Mouse (Mus musculus) retina, embryonic 14.5 days (tissue): ENCODE measurements around the gene Ajap1.

Experiments
- DNase-seq: peaks from one replicate; pipeline ENCODE4 v3.0.0-alpha.2; 2015; ENCODE audit warnings: low spot score

The Ajap1 gene

DNA sequence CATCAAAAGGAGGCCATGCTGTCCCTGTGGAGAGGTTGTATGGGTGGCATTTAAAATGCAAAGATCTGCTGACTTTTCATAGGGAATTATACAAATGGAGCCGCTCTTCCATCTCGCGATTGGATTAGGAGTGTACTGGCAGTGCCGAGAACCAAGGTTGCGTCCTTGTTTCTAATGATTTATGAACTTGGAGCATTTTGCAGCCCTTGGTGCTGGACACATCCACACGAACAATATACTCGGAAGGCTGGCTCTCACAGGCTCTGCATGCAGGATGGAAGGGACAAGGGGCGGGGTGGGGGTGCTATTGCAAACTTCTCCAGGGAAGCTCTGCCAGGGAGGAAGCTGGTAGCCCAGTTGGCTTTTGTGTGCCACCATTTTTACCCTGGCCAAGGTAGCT is 31.1 kb downstream of the Ajap1 start:
- DNase-seq, result no peak

DNA sequence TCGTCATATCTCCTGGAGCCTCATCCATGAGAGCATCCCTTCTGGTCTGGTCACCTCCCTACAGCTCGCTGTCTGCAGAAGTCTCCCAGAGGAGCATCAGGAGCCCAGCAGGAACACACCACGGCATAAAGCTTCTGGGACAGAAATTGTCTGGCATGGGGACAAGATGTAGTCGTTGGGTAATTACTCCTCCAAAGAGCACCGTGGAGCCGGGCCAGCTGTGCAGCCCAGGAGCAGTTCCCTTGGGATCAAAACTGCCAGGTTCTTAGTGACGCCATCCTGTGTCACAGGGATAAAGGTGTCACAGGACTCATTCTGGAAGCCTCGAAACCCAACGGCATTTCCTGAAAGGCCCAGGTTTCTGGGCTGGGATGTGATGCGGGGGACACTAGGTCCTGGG is 40.1 kb downstream of the Ajap1 start:
- no peak for DNase-seq

DNA sequence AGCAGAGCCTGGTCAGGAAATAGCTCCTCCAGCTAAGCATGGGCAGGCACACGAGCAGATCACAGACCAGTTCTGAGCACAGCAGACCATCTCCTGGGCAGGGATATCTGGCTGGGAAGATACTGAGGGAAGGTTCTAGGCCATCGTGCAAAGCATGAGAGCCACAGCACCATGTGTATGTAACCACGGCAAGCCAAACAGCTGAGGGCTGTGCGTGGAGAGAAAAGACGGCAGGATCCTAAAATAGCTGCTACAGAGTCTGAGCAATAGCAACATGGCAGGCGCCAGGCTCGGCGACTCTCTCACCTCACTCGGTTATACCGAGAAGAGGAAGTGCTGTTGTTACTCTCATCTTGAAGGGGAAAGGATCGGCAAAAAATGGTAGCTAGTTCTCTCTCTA is 42.7 kb downstream of the Ajap1 start:
- no peak for DNase-seq

DNA sequence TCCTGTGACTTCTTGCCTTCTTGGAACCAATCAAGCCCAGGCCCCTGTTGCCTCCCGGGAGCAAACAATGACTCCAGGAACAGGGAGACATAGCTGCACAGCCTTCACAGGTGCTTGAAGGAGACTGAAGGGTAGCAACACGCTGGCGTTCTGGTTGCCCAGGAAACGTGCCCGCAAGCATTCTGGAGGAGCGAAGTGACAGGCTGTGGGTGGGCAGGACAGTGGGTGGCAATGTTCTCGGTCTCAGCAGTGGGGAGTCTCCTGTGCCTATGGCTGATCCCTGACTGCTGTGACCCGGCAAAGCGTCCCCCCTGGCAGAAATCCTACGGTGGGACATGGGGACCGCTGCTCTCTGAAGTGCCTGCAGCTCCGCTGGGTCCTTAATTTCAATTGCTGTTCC is 43.6 kb downstream of the Ajap1 start:
- no peak for DNase-seq

DNA sequence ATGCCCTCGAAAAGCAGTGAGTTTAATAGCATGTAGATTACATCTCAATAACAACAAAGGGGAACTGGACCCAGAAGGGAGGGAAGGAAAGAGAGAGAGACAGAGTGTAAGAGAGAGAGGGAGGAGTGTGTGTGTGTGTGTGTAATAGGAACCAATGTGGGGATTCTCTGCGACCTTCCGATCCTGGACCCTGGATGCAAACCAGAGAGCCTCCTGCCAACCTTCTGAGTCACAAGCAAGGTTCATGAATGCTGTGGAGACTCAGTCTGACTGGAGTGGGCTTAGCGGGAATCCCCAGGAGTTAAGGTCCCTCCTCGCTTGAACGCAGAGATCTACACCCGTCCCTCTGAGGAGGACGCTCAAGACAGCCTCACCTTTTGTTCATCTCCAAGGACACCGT is 45.4 kb downstream of the Ajap1 start:
- DNase-seq, result no peak

DNA sequence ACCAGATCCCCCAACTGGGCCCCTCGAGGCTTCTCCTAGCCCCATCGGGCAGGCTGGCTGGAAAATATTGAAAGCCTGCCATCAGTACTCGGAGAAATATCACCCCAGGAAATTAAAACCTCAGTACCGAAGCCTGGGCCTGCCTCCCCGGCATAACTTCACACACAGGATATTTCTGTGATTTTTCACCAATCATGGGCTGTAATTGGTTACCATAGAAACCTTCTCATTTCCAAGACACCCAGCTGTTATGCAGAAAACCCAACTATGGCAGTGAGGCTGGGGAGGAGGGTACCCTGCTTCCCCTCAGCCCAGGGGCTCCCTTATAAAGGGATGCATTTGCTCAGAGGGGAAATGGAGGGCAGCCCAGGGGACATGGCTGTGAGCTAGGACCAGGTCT is 46.7 kb downstream of the Ajap1 start:
- no peak for DNase-seq

DNA sequence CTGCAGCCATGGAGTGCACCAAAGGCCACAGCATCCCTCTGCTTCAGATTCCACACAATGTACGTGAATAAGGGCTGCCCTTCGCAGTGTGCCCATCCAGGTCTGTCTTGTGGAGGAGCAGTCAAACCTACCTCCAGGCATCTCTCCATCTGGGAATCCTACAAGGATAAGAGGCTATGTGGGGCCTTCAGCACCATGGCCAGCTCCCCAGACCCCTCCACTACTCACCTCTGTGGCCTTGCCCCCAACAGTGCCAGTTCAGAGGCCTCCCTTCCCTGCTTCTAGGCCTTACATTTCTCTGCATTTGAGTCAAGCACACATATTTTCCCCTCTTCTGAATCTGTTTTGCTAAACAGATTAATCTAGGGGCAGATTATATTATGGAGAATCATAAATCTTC is 52.6 kb downstream of the Ajap1 start:
- peak; percentile 59 for DNase-seq

DNA sequence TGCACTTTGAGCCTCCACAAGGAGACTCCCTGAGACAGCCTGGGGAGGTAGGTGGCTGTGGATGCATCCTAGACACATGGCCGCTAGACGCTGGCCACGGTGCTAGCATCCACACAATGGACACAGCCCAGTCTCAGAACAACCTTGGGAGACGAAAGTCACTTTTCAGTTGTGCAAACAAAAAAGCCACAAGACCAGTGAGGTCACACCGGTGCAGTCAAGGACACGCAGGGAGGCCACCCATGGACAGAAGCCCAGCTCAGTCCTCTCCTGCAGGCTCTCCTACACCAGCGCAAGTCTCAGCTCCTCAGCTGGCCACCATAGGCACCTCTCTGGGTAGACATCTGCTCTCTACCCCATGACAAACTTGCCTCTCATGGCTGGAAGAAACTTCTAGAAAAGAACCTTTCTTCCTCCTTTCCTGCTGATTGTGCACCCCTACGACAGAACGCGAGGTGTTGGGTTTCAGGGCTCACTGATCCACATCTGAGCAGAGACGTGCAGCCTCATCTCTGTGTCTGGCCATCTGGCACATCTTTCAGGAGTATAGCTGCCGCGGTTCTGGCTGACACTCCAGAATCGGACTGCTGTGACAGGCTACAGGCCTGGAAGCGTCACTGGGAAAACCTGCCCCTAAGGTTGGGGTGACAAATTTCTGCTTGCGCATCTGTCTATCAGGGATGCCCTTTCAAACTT is 56.5 kb downstream of the Ajap1 start:
- no peak for DNase-seq

DNA sequence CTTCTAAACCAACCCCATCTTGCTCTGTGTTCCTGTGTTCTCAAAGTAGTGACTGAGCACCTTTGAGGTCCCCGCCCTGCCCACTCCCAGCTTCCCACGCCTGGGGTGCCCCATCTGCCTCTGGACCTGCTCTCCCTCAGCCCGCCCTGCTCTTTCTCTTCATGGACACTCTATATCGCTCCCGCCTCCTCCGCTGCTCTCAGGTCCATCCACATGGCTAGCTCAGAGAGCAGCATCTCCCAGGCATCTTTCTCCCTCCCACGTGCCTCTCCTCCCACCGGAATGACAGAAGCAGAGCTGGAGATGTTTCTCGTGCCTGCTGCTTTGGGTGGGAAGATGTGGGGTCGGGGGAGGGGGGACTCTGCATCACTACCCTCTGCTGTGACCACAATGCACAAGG is 58.3 kb downstream of the Ajap1 start:
- no peak for DNase-seq

DNA sequence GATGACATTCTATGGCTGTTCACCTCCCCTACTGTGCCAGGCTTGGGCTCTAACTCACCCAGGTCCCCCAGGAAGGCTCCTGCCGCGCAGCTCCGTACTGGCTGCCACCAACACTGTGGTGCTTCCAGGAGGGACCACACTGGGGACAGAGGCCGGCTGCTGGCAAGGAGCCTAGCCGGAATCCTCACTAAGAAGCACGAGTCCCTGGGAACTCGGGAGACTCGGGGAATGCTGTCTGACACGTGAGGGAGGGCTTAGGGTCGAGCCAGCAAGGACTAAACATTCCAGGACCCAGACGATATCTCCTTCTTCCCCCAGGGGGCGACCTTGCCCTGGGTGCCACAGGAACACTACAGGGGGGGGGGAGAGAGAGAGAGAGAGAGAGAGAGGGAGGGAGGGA is 64.7 kb downstream of the Ajap1 start:
- peak; percentile 73 for DNase-seq

DNA sequence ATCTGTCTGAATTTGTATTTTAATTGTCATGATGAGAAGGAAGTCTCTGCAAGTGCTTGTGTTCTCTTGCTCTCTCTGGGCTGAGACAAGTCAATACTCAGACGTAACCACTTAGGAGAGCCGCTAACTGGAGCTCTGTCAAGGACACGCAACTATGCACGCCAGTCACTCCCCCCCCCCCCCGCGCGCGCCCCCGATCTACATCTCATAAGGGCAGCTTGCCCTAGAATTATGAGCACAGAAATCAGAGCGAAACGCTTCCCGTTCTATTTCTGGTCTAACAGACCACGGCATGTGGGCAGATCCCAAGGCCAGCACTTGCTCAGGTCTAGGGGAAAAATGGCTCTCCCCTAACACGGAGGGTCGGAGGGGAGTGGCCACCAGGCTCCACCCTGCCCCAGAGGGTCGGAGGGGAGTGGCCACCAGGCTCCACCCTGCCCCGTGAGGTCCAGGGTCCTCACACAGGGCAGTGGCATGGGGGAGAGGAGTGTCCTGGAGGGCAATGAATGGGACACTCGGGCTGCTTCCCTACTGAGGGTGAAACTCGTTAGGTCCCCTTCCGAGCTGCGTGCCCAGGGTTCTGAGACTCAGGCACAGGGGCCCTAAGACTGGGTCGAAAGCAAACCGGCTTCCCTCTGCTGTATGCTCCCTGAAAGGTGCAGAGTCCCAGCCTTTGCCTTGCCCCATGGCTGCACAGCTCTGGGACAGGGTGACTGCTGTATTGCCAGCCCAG is 65.3 kb downstream of the Ajap1 start:
- peak; percentile 70 for DNase-seq

DNA sequence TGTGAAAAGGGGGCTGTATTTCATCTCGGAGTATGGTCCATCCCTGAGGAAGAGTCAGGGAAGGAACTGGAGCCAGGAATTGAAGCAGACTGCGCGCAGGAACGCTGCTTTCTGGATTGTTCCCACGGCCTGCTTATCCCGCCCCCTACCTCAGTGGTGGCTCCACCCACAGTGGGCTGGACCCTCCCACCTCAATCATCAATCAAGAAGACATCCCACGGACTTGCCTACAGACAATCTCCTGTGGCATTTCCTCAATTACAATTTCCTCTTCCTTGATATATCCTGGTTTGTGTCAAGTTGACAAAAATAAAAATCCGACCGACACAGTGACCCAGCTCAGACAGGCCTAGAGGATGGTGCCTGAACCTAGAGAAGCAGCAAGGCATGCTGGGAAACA is 66.5 kb downstream of the Ajap1 start:
- DNase-seq, result no peak

DNA sequence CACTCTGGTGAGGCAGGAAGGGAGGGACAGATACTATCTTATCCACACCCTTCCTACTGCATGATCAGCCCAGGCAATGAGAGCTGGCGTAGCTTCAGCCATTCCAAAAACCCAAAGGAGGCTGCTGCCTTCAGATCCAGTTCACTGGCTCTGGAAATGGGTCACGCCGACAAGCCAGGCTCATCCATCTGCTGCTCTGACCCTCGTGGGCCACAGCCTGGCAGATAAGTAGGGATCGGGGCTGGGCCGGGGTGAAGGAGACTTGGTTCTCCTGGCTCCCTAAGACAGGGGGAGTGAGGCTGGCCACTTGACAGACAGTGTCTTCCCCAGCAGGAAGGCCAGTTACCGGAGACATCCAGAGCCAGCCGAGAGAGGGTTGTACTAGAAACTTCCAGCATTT is 84.2 kb downstream of the Ajap1 start:
- no peak for DNase-seq

DNA sequence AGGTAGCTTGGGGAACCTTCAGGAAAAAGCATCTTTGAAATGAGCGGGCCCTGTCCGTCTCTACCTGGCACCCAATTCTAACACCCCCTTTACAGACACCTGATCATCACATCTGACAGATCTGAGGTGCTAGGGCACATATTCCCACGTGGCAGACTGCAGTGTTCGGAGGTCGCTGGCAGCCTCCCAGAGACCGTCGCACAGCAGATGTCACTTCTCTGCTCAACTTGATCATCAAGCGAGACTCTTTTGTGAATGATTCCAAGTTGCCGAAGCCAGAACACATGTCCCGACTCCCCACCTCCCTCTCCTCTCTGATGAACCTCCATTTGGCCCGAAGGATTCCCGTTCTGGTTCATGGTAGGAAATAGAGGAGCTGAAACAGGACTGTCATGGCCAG is 95.1 kb downstream of the Ajap1 start:
- DNase-seq, result no peak

DNA sequence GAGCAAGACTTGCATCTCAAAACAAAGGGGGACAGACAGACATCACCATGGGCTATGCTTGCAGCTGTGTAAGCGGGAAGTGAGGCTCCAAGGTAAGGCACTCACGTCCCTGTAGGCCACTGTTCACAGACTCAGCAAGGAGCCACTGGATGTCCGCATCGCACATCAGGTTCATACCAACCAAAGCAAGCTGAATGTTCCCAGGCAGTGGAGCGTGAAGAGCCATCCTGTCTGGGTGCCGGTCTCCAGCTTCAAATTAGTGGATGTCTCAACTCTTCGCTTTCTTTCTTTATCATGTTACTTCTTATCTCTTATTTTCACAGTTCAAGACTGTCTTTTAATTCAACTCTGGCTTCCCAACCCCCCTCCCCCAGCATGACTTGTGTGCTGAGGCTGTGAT is 101.2 kb downstream of the Ajap1 start:
- DNase-seq, result peak; percentile 43

DNA sequence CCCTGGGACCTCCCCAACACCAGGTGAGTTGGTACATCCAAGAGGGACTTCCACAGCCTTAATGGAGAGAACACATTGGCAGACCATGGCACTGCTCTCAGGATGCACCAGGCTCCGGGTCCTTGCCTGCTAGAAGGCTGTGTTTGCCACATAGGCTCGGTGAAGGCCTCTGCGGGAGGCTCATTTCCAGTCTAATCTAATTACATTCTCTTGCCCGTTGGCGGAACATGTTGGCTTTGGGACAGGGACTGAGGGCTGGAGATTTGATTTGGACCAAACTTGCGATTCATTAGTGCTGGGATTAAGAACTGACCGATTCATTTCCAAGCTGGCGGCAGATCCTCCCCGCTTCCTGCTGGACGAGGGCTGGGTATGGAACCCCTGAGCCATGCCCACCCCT is 101.7 kb downstream of the Ajap1 start:
- DNase-seq, result no peak

DNA sequence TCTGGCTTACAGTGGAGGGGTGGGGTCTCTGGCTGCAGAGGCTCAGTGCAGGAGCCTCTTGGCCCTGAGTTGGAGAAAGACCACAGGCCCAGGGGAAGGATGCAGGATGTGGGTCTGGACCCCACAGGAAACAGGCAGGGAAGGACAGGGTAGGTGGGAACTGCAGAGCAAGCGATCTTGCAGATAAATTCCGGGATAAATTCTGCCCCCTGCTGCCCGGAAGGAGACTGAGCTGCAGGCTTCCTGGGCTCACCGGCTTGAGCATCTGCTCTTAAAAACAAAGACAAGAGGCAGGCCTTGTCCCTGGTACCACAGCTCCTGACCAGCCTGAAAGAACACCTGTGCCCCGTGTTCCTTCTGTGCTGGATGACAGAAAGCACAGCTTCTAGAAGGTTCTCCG is 104.6 kb downstream of the Ajap1 start:
- peak; percentile 69 for DNase-seq

DNA sequence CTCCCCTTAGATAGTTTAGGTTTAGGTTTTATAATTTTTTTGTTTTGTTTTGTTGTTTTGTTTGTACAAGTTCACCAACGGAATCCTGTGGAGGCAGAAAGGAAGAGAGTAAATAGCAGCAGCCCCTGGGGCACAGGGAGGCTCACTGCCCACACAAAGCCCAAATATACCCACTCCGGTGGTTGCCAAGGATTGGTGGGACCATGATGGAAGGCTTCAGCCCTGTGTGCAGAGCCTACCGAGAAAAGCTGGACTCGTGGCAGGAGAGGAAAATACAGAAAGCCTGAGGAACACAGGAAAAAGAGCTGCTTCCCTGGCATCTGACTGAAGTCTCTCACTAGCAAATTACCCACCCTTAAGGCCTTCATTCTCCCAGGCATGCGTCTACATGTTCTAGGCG is 108.4 kb downstream of the Ajap1 start:
- DNase-seq, result no peak

DNA sequence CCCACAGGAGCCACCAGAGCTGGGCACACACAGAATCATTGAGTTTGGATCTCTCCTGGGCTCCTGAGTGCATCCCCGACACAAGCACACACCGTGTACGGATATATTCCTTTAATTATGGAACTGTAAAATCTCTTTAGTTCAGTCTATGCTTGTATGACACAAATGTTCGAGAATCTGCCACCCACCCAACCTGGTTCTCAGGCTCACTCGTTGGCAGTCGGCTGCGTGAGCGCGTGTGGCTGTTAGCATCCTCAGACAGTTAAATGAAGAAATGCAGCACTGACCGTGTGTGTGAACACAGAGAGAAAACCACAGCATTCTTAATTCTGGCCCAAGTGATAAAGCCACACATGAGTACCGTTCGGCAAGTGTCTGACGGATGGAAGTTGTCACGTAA is 109.5 kb downstream of the Ajap1 start:
- DNase-seq, result no peak

DNA sequence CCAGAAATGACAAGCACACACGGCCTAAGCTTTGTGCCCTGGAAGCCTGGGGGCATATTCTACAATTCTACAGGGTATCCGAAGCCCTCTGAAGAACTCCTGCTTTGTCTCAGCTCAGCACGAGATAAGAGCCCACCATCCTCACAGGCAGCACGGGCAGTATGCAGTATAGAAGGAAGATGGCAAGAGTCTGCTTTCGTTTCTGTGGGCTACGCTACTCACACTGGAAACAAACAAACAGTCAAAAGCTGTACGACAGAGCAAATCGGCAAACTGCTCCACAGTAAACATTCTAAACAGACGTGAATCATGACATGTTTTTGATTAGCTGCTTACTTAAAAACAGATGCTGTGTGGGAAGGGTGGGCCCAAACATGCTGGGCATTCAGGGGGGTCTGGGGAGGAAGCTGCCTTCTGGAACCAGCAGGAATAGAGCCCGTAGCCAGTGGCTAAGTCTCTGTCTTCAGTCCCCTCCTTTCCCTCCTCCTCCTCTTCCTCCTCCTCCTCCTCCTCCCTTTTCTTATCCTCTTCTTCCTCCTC is 113.9 kb downstream of the Ajap1 start:
- DNase-seq, result no peak

DNA sequence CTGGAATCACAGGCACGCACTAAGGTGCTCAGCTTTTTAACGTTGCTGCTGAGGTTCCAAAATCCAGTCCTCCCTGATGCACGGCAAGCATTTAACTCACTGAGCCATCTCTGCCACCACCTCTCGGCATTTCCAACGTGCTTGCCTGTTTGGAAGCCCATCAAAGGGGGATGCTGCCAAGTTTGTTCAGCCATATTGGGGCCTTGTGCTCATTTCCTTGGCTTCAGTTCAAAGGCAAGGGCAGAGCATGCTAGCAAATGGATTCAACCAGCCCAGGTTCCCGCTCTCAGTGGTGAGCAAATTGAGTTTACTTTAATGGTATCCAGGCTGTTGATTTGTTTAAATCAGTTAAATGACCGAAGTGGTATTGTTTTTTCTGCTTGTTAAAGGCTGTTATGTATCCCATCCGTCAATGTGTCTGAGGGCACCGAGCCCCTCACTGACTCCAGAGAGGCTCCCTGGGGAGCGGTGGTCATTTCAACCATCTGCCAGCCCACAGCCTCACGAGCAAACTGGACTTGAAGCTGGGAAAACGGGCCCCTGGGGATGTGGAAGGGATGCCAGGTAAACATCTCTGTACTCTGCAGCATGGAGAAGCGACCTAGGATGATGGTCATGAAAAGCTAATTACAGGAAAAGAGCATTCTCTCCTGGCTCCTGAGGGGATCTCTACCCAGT is 121.6 kb downstream of the Ajap1 start:
- DNase-seq, result peak; percentile 43

DNA sequence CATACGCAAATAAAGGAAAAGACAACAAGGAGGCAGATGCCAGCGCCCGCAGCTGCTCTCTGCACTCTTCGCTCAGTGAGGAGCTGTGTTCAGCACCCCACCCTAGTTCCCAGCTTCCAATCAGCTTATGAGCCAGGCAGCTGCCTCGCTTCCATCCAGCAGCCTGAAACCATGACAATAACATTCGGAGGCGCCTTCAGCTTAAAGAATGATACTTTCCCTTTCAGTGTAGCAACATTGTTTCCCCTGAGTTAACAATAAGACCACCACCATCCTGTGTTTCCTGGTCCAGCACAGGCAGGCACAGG is 124.4 kb downstream of the Ajap1 start:
- DNase-seq, result no peak

DNA sequence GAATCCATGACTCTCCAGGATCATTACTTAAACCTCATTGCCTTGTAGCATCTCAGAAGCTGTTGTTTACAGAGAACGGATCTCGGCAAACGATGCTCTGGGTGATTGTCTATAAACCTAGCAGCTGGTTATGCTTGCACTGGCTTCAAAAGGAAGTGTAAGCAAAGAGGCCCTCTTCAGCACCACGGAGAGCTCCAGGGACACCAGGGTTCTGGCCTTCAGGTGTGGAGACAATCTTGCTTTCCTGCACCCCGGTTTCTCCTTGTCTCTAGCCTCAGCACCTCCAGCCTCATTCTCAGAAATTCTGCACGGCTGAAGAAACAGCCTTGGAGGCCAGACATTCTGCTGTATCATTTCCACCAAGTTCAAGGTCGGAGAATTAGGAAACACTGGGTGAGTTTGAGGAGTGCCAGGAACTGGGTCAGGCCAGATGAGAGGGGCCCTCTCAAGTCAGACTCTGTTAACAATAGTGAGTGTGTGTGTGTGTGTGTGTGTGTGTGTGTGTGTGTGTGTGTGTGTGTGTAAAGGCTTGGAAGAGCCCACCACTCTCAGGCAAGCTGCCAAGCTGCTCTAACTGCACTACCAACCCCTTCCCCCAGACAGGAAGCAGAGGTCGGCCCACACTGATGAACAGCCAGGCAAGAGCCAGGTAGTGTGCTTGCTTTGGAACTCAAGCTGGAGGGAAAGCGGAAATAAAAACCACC is 124.9 kb downstream of the Ajap1 start:
- peak; percentile 69 for DNase-seq
